ENCODE assay signal across 18 mouse cellular contexts in genomic region chr3:103465948-103466347, GRCm38 (mm10).
DNase-seq lines count a peak whose midpoint lies in the region; ATAC-seq and TF ChIP-seq lines count a peak whose summit lies in the region.
"Had no signal": no experiment of that assay in that cellular context is flagged by ENCODE, and none has a peak within 500 bp of the region (broad histone marks: within the 10 kb centered on the region; RNA-seq: fewer than 3 reads in every experiment).

No protein-coding gene starts in this region.

- no peak overlapping the region for H3K4me3 ChIP-seq in lung, embryonic 14.5 days (ENCODE audit: low read depth, low read length)
- no peak overlapping the region for H3K4me3 ChIP-seq in lung, adult 2 months (replicated peaks; ENCODE audit: extremely low read depth, low read depth, low read length)
- no peak overlapping the region for H3K4me3 ChIP-seq in CH12.LX (replicated peaks in 1 of 3; ENCODE audit: low read depth in 2 of 3, low read length in 2 of 3, poor library complexity in 1 of 3)
- no peak overlapping the region for H3K4me3 ChIP-seq in limb, embryonic 10.5 days
- H3K4me3 ChIP-seq: embryonic facial prominence, embryonic 12.5 days had no signal

- in situ Hi-C loops in CH12.LX (cut with MboI; ENCODE audit: low pct_ligation_motif_present, low pct_unique_long_range_greater_than_20kb, low sequenced_read_pairs): no loop called here

- no peak for ATAC-seq in lung, embryonic 14.5 days (ENCODE audit: insufficient read depth)
- ATAC-seq: hindbrain, embryonic 16.5 days; midbrain, embryonic 16.5 days had no signal

- no peak for TF ChIP-seq CTCF in lung, embryonic 14.5 days (IDR thresholded peaks at IDR 0.05; ENCODE audit: low read depth)
- TF ChIP-seq CTCF in lung, adult 2 months (IDR thresholded peaks at IDR 0.05; ENCODE audit: insufficient read depth, low read length): no peak
- no peak for TF ChIP-seq CTCF in CH12.LX (conservative IDR thresholded peaks at IDR 0.05 in 1 of 2, IDR thresholded peaks at IDR 0.05 in 1 of 2; ENCODE audit: low read depth in 2 of 2, low read length in 2 of 2)

- no peaks in the 10 kb centered on the region for H3K27me3 ChIP-seq in lung, embryonic 14.5 days (ENCODE audit: insufficient read depth, low read length)
- H3K27me3 ChIP-seq in CH12.LX (replicated peaks): no peaks in the 10 kb centered on the region
- no peaks in the 10 kb centered on the region for H3K27me3 ChIP-seq in limb, embryonic 10.5 days (ENCODE audit: low read depth, poor library complexity, severe bottlenecking)
- H3K27me3 ChIP-seq: embryonic facial prominence, embryonic 12.5 days had no signal

- H3K4me2 ChIP-seq in lung, embryonic 14.5 days: no peak overlapping the region
- H3K4me2 ChIP-seq in CH12.LX (ENCODE audit: insufficient read depth, low read depth, poor library complexity, severe bottlenecking): 0 out of 2 replicates have a peak overlapping the region, but pooled peaks have one; percentile 16
- H3K4me2 ChIP-seq: embryonic facial prominence, embryonic 12.5 days; heart, embryonic 11.5 days had no signal

- no peaks in the 10 kb centered on the region for H3K9me3 ChIP-seq in lung, embryonic 14.5 days (ENCODE audit: low read depth, low read length)
- no peaks in the 10 kb centered on the region for H3K9me3 ChIP-seq in CH12.LX (replicated peaks; ENCODE audit: low read length)
- no peaks in the 10 kb centered on the region for H3K9me3 ChIP-seq in limb, embryonic 10.5 days (replicated peaks)
- H3K9me3 ChIP-seq: embryonic facial prominence, embryonic 12.5 days had no signal

- H3K4me1 ChIP-seq in lung, embryonic 14.5 days (ENCODE audit: insufficient read depth): peaks cover 19% of the 10 kb centered on the region
- H3K4me1 ChIP-seq in lung, adult 2 months (ENCODE audit: control insufficient read depth, insufficient read depth, low read length): peaks cover 17% of the 10 kb centered on the region
- peaks cover 12 to 13% of the 10 kb centered on the region in 2 experiments; a peak in 3 of 4 replicates for H3K4me1 ChIP-seq in CH12.LX (ENCODE audit: control insufficient read depth in 1 of 2, insufficient read depth in 2 of 2)
- peaks cover 15% of the 10 kb centered on the region; the same call in 1 of the 2 replicates for H3K4me1 ChIP-seq in limb, embryonic 10.5 days

- dilution Hi-C loops in CH12.LX (cut with MboI; ENCODE audit: extremely low pct_ligation_motif_present, extremely low pct_unique_long_range_greater_than_20kb, low sequenced_read_pairs): no loop called here

- 37% methylated on average over 2 of the region's 2 CpGs for WGBS in lung, embryonic 14.5 days
- WGBS in lung, adult 2 months: 52% methylated on average over 2 of the region's 2 CpGs
- 61% methylated on average over 2 of the region's 2 CpGs for WGBS in limb, embryonic 10.5 days

- no peak for TF ChIP-seq EP300 in CH12.LX (IDR thresholded peaks at IDR 0.05; ENCODE audit: low read length)

- TF ChIP-seq POLR2A in lung, adult 2 months (IDR thresholded peaks at IDR 0.05; ENCODE audit: borderline replicate concordance, extremely low read depth, low read depth, low read length): no peak
- no peak for TF ChIP-seq POLR2A in CH12.LX (IDR thresholded peaks at IDR 0.05; ENCODE audit: low read depth, low read length)

- no peak for TF ChIP-seq RAD21 in CH12.LX (IDR thresholded peaks at IDR 0.05; ENCODE audit: low read depth, low read length)

- no peaks in the 10 kb centered on the region for H3K79me2 ChIP-seq in CH12.LX (replicated peaks; ENCODE audit: control insufficient read depth, extremely low read depth, insufficient read depth, poor library complexity, severe bottlenecking)

- H3K9ac ChIP-seq in lung, embryonic 14.5 days: no peak overlapping the region
- no peak overlapping the region for H3K9ac ChIP-seq in CH12.LX (ENCODE audit: insufficient read depth, low read depth)
- H3K9ac ChIP-seq: embryonic facial prominence, embryonic 12.5 days had no signal

- no peaks in the 10 kb centered on the region for H3K36me3 ChIP-seq in lung, embryonic 14.5 days (ENCODE audit: insufficient read depth)
- no peaks in the 10 kb centered on the region for H3K36me3 ChIP-seq in CH12.LX (replicated peaks in 1 of 2; ENCODE audit: control insufficient read depth in 1 of 2, insufficient read depth in 1 of 2, low read length in 1 of 2)
- no peaks in the 10 kb centered on the region for H3K36me3 ChIP-seq in limb, embryonic 10.5 days
- H3K36me3 ChIP-seq: embryonic facial prominence, embryonic 12.5 days had no signal

- peak; percentile 10 for DNase-seq in lung, embryonic 14.5 days
- no peak for DNase-seq in lung, adult 2 months
- no peak for DNase-seq in CH12.LX (ENCODE audit: extremely low read depth)
- peak; percentile 13 for DNase-seq in induced T-regulatory cell, adult 2 months (ENCODE audit: low read depth)
- DNase-seq in thymus, postnatal 36 days: peak; percentile 36 to 59
- DNase-seq in kidney, adult 11 months: no peak
- DNase-seq in limb, embryonic 10.5 days (ENCODE audit: low spot score): no peak
- DNase-seq: adrenal gland, adult 8-10 months; cerebellum, adult 2 months; heart, postnatal 14 days; kidney, adult 2 months; kidney, postnatal 25 days; lung, adult 18-20 months; right cerebral cortex, adult 18-20 months had no signal

- no peak overlapping the region for H3K27ac ChIP-seq in lung, embryonic 14.5 days (ENCODE audit: low read depth)
- H3K27ac ChIP-seq in CH12.LX (ENCODE audit: insufficient read depth, low read depth): no peak overlapping the region
- no peak overlapping the region for H3K27ac ChIP-seq in limb, embryonic 10.5 days
- H3K27ac ChIP-seq: embryonic facial prominence, embryonic 12.5 days had no signal

TF ChIP-seq in CH12.LX, 34 proteins besides CTCF, POLR2A, EP300 and RAD21:
- TF ChIP-seq CHD2 (IDR thresholded peaks at IDR 0.05; ENCODE audit: low read length) (0 out of 2 replicates have a peak, but pooled peaks have one; percentile 26), TBP (conservative IDR thresholded peaks at IDR 0.05; ENCODE audit: low read depth, low read length) (no peak)

Comparison
In these comparisons a context has a peak if more than half of its experiments do, and no peak if none do; other contexts are left out.
1. DNase-seq: peak in lung, embryonic 14.5 days (single experiment), induced T-regulatory cell, adult 2 months (single experiment) and thymus, postnatal 36 days (2 of 2); none in lung, adult 2 months (single experiment), CH12.LX (single experiment), kidney, adult 11 months (single experiment) and limb, embryonic 10.5 days (single experiment).